Mouse (Mus musculus): ENCODE results near the gene Xylb. TPM values are rescaled to one million over a fixed set of nuclear protein-coding genes. Genes with fewer than 3 reads are reported as not detected.

Gene Xylb
- total RNA-seq, 1 experiment, result 3.7 TPM

DNA sequence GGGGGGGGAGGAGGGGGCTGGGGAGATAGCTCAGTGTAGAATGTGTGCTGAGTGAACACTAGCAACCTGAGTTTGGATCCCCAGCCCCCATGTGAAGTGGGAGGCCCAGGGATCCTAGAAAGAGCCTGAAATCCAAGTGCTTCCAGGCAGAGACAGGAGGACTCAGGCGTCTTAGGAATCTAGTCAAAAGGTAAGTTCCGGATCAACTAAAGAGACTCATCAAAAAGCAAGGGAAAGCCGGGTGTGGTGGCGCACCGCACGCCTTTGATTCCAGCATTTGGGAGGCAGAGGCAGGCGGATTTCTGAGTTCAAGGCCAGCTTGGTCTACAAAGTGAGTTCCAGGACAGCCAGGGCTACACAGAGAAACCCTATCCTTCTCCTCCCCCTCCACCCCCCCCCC lies 36.7 kb upstream of the Xylb start:
- Histone ChIP-seq H3K9ac (ENCODE audit: insufficient read depth, low read depth, low read length, poor library complexity, severe bottlenecking) (peak overlapping the region; percentile 89), H3K4me1 (ENCODE audit: control insufficient read depth in 2 of 2, insufficient read depth in 2 of 2, low read length in 2 of 2, poor library complexity in 1 of 2) (peaks cover 4 to 7% of the 10 kb centered on the region in 2 experiments; a peak in 2 of 4 replicates), H3K4me3 (ENCODE audit: insufficient read depth in 1 of 2, low read depth in 1 of 2, low read length in 2 of 2, poor library complexity in 1 of 2, severe bottlenecking in 1 of 2) (peak overlapping the region; percentile 78 to 90), H3K36me3 (ENCODE audit: control insufficient read depth, insufficient read depth, low read length, poor library complexity, severe bottlenecking) (no peaks in the 10 kb centered on the region), H3K27ac (ENCODE audit: insufficient read depth, low read depth, low read length, poor library complexity, severe bottlenecking) (peak overlapping the region; percentile 71), H3K9me3 (ENCODE audit: control insufficient read depth, insufficient read depth, low read depth, low read length) (no peaks in the 10 kb centered on the region)
- no peak for TF ChIP-seq ZC3H11A (IDR thresholded peaks at IDR 0.05; ENCODE audit: borderline replicate concordance, low read depth, low read length)
- no peak for TF ChIP-seq ZNF384 (IDR thresholded peaks at IDR 0.05; ENCODE audit: low read depth, low read length)
- TF ChIP-seq CHD2 (IDR thresholded peaks at IDR 0.05; ENCODE audit: low read depth, low read length), result no peak
- no peak for TF ChIP-seq MAFK (IDR thresholded peaks at IDR 0.05; ENCODE audit: insufficient read depth, low read depth, low read length)
- no peak for TF ChIP-seq HCFC1 (IDR thresholded peaks at IDR 0.05; ENCODE audit: borderline replicate concordance, insufficient read depth, low read length)
- DNase-seq (ENCODE audit: low read depth, low spot score), result no peak
- in situ Hi-C loops (cut with MboI; ENCODE audit: low sequenced_read_pairs in 2 of 2, unreplicated experiment in 2 of 2), result no loop called here

- no peaks in the 10 kb centered on the region for H3K36me3 ChIP-seq (ENCODE audit: control insufficient read depth, insufficient read depth, low read length, poor library complexity, severe bottlenecking)
- TF ChIP-seq ZNF384 (IDR thresholded peaks at IDR 0.05; ENCODE audit: low read depth, low read length) (no peak), HCFC1 (IDR thresholded peaks at IDR 0.05; ENCODE audit: borderline replicate concordance, insufficient read depth, low read length) (0 out of 2 replicates have a peak, but pooled peaks have one; percentile 28), CHD2 (IDR thresholded peaks at IDR 0.05; ENCODE audit: low read depth, low read length) (no peak), ZC3H11A (IDR thresholded peaks at IDR 0.05; ENCODE audit: borderline replicate concordance, low read depth, low read length) (no peak), MAFK (IDR thresholded peaks at IDR 0.05; ENCODE audit: insufficient read depth, low read depth, low read length) (no peak)
- H3K4me3 ChIP-seq (ENCODE audit: insufficient read depth in 1 of 2, low read depth in 1 of 2, low read length in 2 of 2, poor library complexity in 1 of 2, severe bottlenecking in 1 of 2), result peak overlapping the region; percentile 78 to 90
- in situ Hi-C loops (cut with MboI; ENCODE audit: low sequenced_read_pairs in 2 of 2, unreplicated experiment in 2 of 2), result no loop called here
- peak overlapping the region; percentile 92; the same call in 1 of the 2 replicates for H3K27ac ChIP-seq (ENCODE audit: insufficient read depth, low read depth, low read length, poor library complexity, severe bottlenecking)
- no peaks in the 10 kb centered on the region for H3K9me3 ChIP-seq (ENCODE audit: control insufficient read depth, insufficient read depth, low read depth, low read length)
- DNase-seq (ENCODE audit: low read depth, low spot score), result no peak
- peaks cover 4 to 7% of the 10 kb centered on the region in 2 experiments; a peak in 2 of 4 replicates for H3K4me1 ChIP-seq (ENCODE audit: control insufficient read depth in 2 of 2, insufficient read depth in 2 of 2, low read length in 2 of 2, poor library complexity in 1 of 2)
- peak overlapping the region; percentile 89 for H3K9ac ChIP-seq (ENCODE audit: insufficient read depth, low read depth, low read length, poor library complexity, severe bottlenecking)
These were observed 36.2 kb upstream of the Xylb start for GRCm38 (mm10) chr9:119320946-119321345.

GRCm38 (mm10) chr9:119321392-119322229 lies 35.6 kb upstream of the Xylb start:
- TF ChIP-seq ZC3H11A (IDR thresholded peaks at IDR 0.05; ENCODE audit: borderline replicate concordance, low read depth, low read length) (no peak), MAFK (IDR thresholded peaks at IDR 0.05; ENCODE audit: insufficient read depth, low read depth, low read length) (no peak), HCFC1 (IDR thresholded peaks at IDR 0.05; ENCODE audit: borderline replicate concordance, insufficient read depth, low read length) (no peak), CHD2 (IDR thresholded peaks at IDR 0.05; ENCODE audit: low read depth, low read length) (no peak), ZNF384 (IDR thresholded peaks at IDR 0.05; ENCODE audit: low read depth, low read length) (no peak)
- in situ Hi-C loops (cut with MboI; ENCODE audit: low sequenced_read_pairs in 2 of 2, unreplicated experiment in 2 of 2), result no loop called here
- Histone ChIP-seq H3K36me3 (ENCODE audit: control insufficient read depth, insufficient read depth, low read length, poor library complexity, severe bottlenecking) (no peaks in the 10 kb centered on the region), H3K9ac (ENCODE audit: insufficient read depth, low read depth, low read length, poor library complexity, severe bottlenecking) (peak overlapping the region; percentile 89), H3K4me3 (ENCODE audit: insufficient read depth in 1 of 2, low read depth in 1 of 2, low read length in 2 of 2, poor library complexity in 1 of 2, severe bottlenecking in 1 of 2) (peak overlapping the region; percentile 78 to 90), H3K27ac (ENCODE audit: insufficient read depth, low read depth, low read length, poor library complexity, severe bottlenecking) (peak overlapping the region; percentile 92), H3K4me1 (ENCODE audit: control insufficient read depth in 2 of 2, insufficient read depth in 2 of 2, low read length in 2 of 2, poor library complexity in 1 of 2) (peaks cover 4 to 5% of the 10 kb centered on the region in 2 experiments; a peak in 2 of 4 replicates), H3K9me3 (ENCODE audit: control insufficient read depth, insufficient read depth, low read depth, low read length) (no peaks in the 10 kb centered on the region)
- DNase-seq (ENCODE audit: low read depth, low spot score), result no peak

- Histone ChIP-seq H3K4me1 (ENCODE audit: control insufficient read depth in 2 of 2, insufficient read depth in 2 of 2, low read length in 2 of 2, poor library complexity in 1 of 2) (peaks cover 4 to 5% of the 10 kb centered on the region in 2 experiments; a peak in 2 of 4 replicates), H3K36me3 (ENCODE audit: control insufficient read depth, insufficient read depth, low read length, poor library complexity, severe bottlenecking) (no peaks in the 10 kb centered on the region)
- peak; percentile 88 for TF ChIP-seq HCFC1 (IDR thresholded peaks at IDR 0.05; ENCODE audit: borderline replicate concordance, insufficient read depth, low read length)
- no peak for TF ChIP-seq MAFK (IDR thresholded peaks at IDR 0.05; ENCODE audit: insufficient read depth, low read depth, low read length)
- TF ChIP-seq ZNF384 (IDR thresholded peaks at IDR 0.05; ENCODE audit: low read depth, low read length), result peak; percentile 98
- peak; percentile 89 for TF ChIP-seq CHD2 (IDR thresholded peaks at IDR 0.05; ENCODE audit: low read depth, low read length)
- TF ChIP-seq ZC3H11A (IDR thresholded peaks at IDR 0.05; ENCODE audit: borderline replicate concordance, low read depth, low read length), result no peak
These were observed 34.6 kb upstream of the Xylb start, which contains the start of gene Oxsr1 for GRCm38 (mm10) chr9:119322289-119323259. TSS of gene Oxsr1 (minus strand) at chr9:119322427.

More at GRCm38 (mm10) chr9:119322289-119323259, 34.6 kb upstream of the Xylb start, which contains the start of gene Oxsr1:
- in situ Hi-C loops (cut with MboI; ENCODE audit: low sequenced_read_pairs in 2 of 2, unreplicated experiment in 2 of 2), result no loop called here
- H3K9me3 ChIP-seq (ENCODE audit: control insufficient read depth, insufficient read depth, low read depth, low read length), result no peaks in the 10 kb centered on the region
- DNase-seq (ENCODE audit: low read depth, low spot score), result peak; percentile 99
- peak within 1 kb of the TSS; percentile 89 for H3K9ac ChIP-seq (ENCODE audit: insufficient read depth, low read depth, low read length, poor library complexity, severe bottlenecking)
- H3K27ac ChIP-seq (ENCODE audit: insufficient read depth, low read depth, low read length, poor library complexity, severe bottlenecking), result peak within 1 kb of the TSS; percentile 93
- peak within 1 kb of the TSS; percentile 78 to 90 for H3K4me3 ChIP-seq (ENCODE audit: insufficient read depth in 1 of 2, low read depth in 1 of 2, low read length in 2 of 2, poor library complexity in 1 of 2, severe bottlenecking in 1 of 2)
